Mouse (Mus musculus) heart, embryonic 11.5 days (tissue): ENCODE data around the gene Akr1b3. TPM values are rescaled to one million over a fixed set of nuclear protein-coding genes. Genes with fewer than 3 reads are reported as not detected.

Experiments
- ATAC-seq: fragments of 200-750 bp; cut with Nextera tagmentation; replicated peaks from 2 replicates; pipeline ENCODE4 v1.8.0; 2017; ENCODE audit warnings: moderate library complexity; ENCODE audit not compliant: insufficient number of reproducible peaks, low FRiP score, low TSS enrichment
- H3K27ac ChIP-seq: fragments of 300-500 bp; sonication (generic); 2 replicates; pipeline ENCODE4 v1.5.1; 2014; ENCODE audit warnings: mild to moderate bottlenecking, low read depth, low read length
- H3K27me3 ChIP-seq: fragments of 300-500 bp; sonication (generic); 2 replicates; pipeline ENCODE4 v1.6.1; 2014; ENCODE audit warnings: mild to moderate bottlenecking, low read length, mixed read lengths; ENCODE audit not compliant: control insufficient read depth, insufficient read depth
- H3K36me3 ChIP-seq: fragments of 300-500 bp; sonication (generic); 2 replicates; pipeline ENCODE4 v1.6.1; 2014; ENCODE audit warnings: mild to moderate bottlenecking, low read length, moderate library complexity, mixed read lengths; ENCODE audit not compliant: control insufficient read depth, insufficient read depth
- H3K4me1 ChIP-seq: fragments of 300-500 bp; sonication (generic); 2 replicates; pipeline ENCODE4 v1.6.1; 2014; ENCODE audit warnings: low read length; ENCODE audit not compliant: control insufficient read depth, insufficient read depth
- H3K4me2 ChIP-seq: fragments of 300-500 bp; sonication (generic); 2 replicates; pipeline ENCODE4 v1.6.1; 2014; ENCODE audit warnings: mild to moderate bottlenecking, moderate library complexity
- H3K4me3 ChIP-seq: fragments of 300-500 bp; sonication (generic); 2 replicates; pipeline ENCODE4 v1.5.1; 2014; ENCODE audit warnings: low read depth, low read length
- H3K9ac ChIP-seq: fragments of 300-500 bp; sonication (generic); 2 replicates; pipeline ENCODE4 v1.6.1; 2014; ENCODE audit warnings: mild to moderate bottlenecking, low read depth, low read length, moderate library complexity
- H3K9me3 ChIP-seq: fragments of 300-500 bp; sonication (generic); replicated peaks from 2 replicates; pipeline ENCODE4 v1.6.1; 2016; ENCODE audit warnings: low read length; ENCODE audit not compliant: control insufficient read depth
- WGBS: fragments of 180-500 bp; shearing (Covaris S2); extraction: QIAGEN DNeasy Blood & Tissue Kit; methylation state at CpG from one replicate; pipeline ENCODE4 v1.1.7; 2014; ENCODE audit not compliant: insufficient replicate concordance; 5-methylcytosine and 5-hydroxymethylcytosine counted together
- polyA plus RNA-seq: library from polyadenylated mRNA; unstranded; fragments of >200 nt; fragmentation: Nextera tagmentation; extraction: Ambion mirVana; gene quantifications from 2 replicates; pipeline ENCODE4 v1.2.1, GENCODE M21; 2014

The Akr1b3 gene
- 205 TPM in 2 replicates for polyA plus RNA-seq

DNA sequence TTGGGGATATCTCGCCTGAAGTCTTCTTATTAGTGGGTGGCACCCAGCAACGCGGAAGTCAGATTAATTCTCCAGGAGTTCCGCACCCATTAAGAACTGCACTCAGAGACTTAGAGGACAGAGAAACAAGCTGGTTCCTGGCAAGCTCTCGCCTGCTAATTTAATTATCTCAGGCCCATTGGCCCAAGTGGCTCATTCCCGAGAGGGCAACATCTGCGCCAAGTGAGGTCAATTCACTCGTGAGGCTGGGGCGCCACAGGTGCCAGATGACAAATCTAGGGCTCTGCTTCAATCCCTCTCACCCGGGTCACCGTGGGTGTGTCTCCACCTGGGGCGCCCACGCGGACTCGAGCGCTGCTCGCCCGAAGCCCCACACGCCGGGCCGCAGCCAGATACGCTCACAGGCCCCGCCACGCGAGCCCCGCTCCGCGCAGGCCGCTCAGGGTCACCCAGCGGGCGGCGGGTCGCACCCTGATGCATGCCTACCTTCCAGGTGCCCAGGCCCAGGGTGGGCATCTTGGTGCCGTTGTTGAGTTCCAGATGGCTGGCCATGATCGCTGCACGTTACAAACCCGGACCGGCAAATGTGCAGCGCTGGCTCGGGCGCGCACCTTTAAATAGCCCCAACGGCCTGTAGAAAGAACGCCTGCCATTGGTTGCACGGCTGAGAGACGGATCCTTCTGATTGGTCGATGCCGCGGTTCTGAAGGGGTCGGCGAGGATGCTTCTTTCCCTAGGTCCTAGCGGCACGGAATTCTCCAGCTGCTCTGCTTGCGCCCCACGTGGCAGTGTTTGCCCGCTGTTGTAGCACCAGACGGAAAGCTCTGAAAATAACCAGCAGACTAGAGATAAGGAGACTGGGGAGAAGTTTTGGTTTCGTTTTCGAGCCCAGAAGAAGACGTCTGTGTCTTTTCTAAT, at the start of gene Akr1b3:
Gene Akr1b3 (minus strand): TSS at position 625 of the 918 bp plus-strand sequence.
- Histone ChIP-seq H3K4me1 (peaks cover 11% of the 10 kb centered on the region), H3K36me3 (no peaks in the 10 kb centered on the region), H3K9me3 (no peaks in the 10 kb centered on the region), H3K27me3 (no peaks in the 10 kb centered on the region), H3K4me3 (peak within 1 kb of the TSS; percentile 83), H3K27ac (peak within 1 kb of the TSS; percentile 88), H3K9ac (peak within 1 kb of the TSS; percentile 80), H3K4me2 (peak within 1 kb of the TSS; percentile 88)
- ATAC-seq = peak; percentile 98
- 1% methylated on average over 54 of the region's 60 CpGs for WGBS

GRCm38 (mm10) chr6:34364217-34365136, 47.2 kb upstream of the Akr1b3 start:
- Histone ChIP-seq H3K27me3 (no peaks in the 10 kb centered on the region), H3K27ac (no peak overlapping the region), H3K4me2 (no peak overlapping the region), H3K9ac (no peak overlapping the region), H3K36me3 (no peaks in the 10 kb centered on the region), H3K4me1 (no peaks in the 10 kb centered on the region; the same call in 1 of the 2 replicates), H3K9me3 (no peaks in the 10 kb centered on the region), H3K4me3 (no peak overlapping the region)
- WGBS = 75% methylated on average over 12 of the region's 12 CpGs
- no peak for ATAC-seq

DNA sequence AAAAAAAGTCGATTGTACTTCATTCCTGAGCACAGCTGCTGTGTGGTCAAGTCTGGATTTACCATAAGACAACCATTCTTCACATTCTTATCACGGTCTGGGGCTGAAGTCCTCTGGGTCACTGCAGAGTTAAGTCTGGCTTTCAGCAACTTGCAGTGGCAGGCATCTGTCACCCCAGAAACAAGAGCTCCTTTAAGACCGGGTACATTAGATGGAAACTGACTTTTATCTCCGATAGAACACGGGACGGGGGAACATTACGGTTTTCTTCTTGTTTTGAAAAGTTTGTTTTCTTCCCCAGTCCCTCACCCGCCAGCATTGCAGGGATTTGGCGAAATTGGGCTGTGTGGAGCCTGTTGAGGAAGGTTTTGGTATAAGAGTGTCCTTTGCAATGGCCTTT, 38.6 kb upstream of the Akr1b3 start:
- Histone ChIP-seq H3K36me3 (no peaks in the 10 kb centered on the region), H3K27ac (no peak overlapping the region), H3K9me3 (no peaks in the 10 kb centered on the region), H3K4me3 (no peak overlapping the region), H3K4me2 (no peak overlapping the region), H3K27me3 (no peaks in the 10 kb centered on the region), H3K4me1 (peaks cover 25% of the 10 kb centered on the region), H3K9ac (no peak overlapping the region)
- 44% methylated on average over 9 of the region's 9 CpGs for WGBS
- no peak for ATAC-seq

DNA sequence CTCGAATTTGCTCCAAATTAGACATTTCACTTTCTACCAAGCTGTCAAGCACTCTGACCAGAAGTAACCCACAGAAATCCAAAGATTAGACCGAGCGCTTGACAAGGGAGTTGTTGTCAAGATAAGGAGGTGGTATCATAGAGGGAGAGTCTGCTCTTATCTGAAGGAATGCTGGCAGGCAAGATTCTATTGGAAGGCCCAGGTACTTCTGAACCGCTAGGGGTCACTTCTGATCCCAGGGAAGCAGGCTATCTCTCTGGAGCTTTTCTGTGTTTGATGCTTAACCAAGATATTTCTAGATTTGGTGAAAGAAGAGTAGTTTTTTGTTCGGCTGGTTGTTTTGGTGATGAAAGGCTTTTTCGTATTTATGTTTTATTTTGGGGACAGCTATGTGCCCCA, 38.1 kb upstream of the Akr1b3 start:
- ATAC-seq = no peak
- Histone ChIP-seq H3K36me3 (no peaks in the 10 kb centered on the region), H3K27me3 (no peaks in the 10 kb centered on the region), H3K9me3 (no peaks in the 10 kb centered on the region), H3K4me2 (peak overlapping the region; percentile 65; the same call in 1 of the 2 replicates), H3K4me3 (no peak overlapping the region), H3K27ac (0 out of 2 replicates have a peak overlapping the region, but pooled peaks have one; percentile 46), H3K9ac (no peak overlapping the region), H3K4me1 (peaks cover 25% of the 10 kb centered on the region)
- WGBS = 21% methylated on average over 6 of the region's 6 CpGs

DNA sequence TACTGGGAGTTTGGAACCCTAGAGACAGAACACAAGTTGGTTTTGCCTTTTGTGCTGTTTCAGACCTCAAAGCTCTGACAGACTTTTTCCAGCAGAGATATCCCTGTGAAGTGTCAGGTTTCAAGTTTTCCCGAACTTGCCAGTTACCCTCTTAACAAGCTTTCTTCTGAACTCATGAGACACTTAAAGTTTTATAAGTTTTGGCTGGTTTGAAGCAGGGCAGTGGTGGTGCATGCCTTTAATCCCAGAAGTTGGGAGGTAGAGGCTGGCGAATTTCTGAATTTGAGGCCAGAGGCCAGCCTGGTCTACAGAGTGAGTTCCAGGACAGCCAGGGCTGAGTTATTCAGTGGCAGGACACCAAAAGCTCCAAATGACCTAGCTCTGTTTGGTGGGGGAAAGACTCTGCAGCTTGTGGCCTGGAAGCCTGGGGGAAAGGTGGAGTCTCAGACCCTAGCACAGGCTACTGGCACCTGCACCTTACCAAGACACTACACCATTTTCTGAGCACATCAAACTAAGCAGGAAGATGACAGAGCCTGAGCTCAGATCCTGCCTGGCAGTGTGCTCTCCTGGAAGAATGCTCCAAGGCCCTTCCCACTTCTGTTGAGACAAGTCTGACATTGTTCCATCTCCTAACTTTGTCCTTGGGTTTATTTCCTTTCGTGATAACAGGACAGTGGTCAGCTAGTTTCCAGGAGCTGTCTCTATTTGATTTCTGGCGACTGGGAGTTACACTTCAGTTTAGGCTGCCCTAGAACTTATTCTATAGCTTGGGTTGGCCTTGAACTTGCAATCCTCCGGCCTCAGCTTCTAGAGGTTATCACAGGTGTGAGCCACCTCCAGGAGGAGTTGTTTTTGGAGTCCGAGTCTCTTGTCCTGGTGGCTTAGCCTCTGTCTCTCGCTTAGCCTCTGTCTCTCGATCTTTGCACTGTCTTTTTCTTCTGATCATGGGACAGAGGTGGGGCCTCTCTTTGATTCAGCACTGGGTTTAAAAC, 37.4 kb upstream of the Akr1b3 start:
- no peaks in the 10 kb centered on the region for H3K36me3 ChIP-seq
- H3K27me3 ChIP-seq = no peaks in the 10 kb centered on the region
- peak overlapping the region; percentile 46; the same call in 1 of the 2 replicates for H3K9ac ChIP-seq
- H3K27ac ChIP-seq = peak overlapping the region; percentile 46
- peak overlapping the region; percentile 35 for H3K4me3 ChIP-seq
- 35% methylated on average over 8 of the region's 8 CpGs for WGBS
- peaks cover 25% of the 10 kb centered on the region for H3K4me1 ChIP-seq
- no peaks in the 10 kb centered on the region for H3K9me3 ChIP-seq
- ATAC-seq = no peak
- peak overlapping the region; percentile 65 for H3K4me2 ChIP-seq

GRCm38 (mm10) chr6:34353658-34354353, 36.5 kb upstream of the Akr1b3 start, which contains the start of gene Akr1b8:
TSS of gene Akr1b8 (plus strand) at chr6:34354119.
- Histone ChIP-seq H3K4me2 (peak within 1 kb of the TSS; percentile 65), H3K9ac (peak within 1 kb of the TSS; percentile 54; the same call in 1 of the 2 replicates), H3K4me3 (peak within 1 kb of the TSS; percentile 35), H3K27me3 (no peaks in the 10 kb centered on the region), H3K27ac (peak within 1 kb of the TSS; percentile 46), H3K4me1 (peaks cover 25% of the 10 kb centered on the region), H3K36me3 (no peaks in the 10 kb centered on the region), H3K9me3 (no peaks in the 10 kb centered on the region)
- WGBS = 10% methylated on average over 16 of the region's 16 CpGs
- no peak for ATAC-seq

DNA sequence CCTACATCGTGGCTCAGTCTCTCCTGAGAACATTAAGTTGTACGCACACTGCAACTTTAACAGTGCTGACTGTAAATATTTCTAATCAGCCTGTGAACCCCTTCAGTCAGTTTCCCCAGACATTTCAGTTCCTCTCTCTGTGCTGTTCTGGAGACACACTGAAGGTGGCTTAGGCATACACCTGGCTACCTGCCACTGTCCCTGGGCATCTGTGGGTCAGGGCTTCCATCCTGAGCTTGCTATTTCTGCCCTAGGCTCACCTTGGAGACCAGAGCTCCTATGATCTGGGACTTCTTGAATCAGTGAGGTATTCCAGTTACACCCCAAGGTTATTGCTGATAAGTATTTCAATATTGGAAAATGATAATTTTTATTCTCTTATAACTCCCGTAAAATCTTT, 35.1 kb upstream of the Akr1b3 start:
- Histone ChIP-seq H3K27me3 (no peaks in the 10 kb centered on the region), H3K4me2 (no peak overlapping the region), H3K4me1 (peaks cover 25% of the 10 kb centered on the region), H3K4me3 (no peak overlapping the region), H3K9me3 (no peaks in the 10 kb centered on the region), H3K27ac (no peak overlapping the region), H3K36me3 (no peaks in the 10 kb centered on the region), H3K9ac (no peak overlapping the region)
- 78% methylated on average over 3 of the region's 3 CpGs for WGBS
- no peak for ATAC-seq
